Mouse (Mus musculus): ENCODE measurements around the gene Ndufc1.
"Not testable (repeated sequence)": the region's sequence is repeated elsewhere in the genome, so short reads cannot be mapped to it uniquely, and the experiment has no call there.

The Ndufc1 gene

DNA sequence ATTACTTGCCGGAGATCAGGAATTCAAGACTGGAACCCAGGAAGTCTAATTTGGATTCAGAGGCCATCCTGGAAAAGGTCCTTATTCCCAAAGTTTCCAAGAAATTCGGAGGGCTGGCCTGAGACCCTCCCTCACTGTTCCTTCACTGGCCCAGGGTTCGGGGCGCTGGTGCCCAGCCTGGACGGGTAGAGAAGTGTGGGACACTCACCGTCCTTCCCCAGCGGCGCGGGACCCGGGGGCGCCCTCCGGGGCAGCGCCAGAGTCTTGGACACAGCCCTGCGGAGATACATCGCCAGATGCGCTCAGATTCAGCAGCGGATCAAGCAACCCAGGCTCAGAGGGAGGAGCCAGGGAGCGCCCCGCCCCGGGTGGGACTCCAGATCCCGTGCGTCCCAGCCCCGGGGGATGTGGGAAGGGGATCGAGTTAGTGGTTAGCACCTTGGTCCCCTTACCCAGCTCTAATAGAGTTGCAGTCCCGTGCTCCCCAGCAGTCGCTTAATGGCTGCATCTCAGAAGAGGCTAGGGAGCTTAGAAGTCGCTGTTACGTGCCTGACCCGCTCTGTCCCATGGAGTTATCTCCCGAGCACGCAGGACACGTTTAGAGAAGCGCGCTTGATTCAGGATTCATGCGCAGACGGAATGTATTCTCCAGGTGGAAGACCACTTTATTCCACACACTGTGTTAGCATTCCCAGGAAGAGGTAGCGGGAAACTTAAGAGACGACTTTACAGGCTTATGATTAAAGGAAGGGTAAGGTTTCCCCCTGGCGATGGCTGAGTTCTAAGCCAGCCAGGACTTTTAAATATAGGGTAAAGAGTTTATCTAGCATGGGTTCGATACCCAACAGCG, 12.3 kb downstream of the Ndufc1 start, which contains the start of gene Mgarp:
TSS of gene Mgarp (minus strand) at position 520 of the 850 bp plus-strand sequence.
- no peak for DNase-seq (ENCODE audit: low read depth, low spot score)

- DNase-seq (ENCODE audit: low read depth, low spot score), result no peak
These were observed 13.2 kb downstream of the Ndufc1 start for GRCm38 (mm10) chr3:51395461-51396145.

- no peak for DNase-seq (ENCODE audit: low read depth, low spot score)
These were observed 13.9 kb downstream of the Ndufc1 start for GRCm38 (mm10) chr3:51394881-51395280.

DNA sequence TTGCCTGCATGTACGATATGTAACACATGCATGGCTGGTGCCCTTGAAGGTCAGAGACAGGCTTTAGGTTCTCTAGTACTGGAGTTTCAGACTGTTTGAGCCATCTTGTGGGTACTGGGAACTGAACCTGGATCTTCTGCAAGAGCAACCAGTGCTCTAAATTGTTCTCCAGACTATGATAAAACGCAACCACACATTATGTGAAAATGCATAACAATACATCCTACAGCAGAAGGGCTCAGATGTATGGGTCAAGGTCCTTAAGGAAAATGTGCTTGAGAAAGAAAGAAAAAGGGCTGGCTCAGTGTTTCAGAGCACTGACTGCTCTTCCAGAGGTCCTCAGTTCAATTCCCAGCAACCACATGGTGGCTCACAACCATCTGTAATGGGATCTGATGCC, 15.1 kb downstream of the Ndufc1 start:
- DNase-seq (ENCODE audit: low read depth, low spot score), result no peak

GRCm38 (mm10) chr3:51393018-51393417, 15.8 kb downstream of the Ndufc1 start:
- not testable (repeated sequence) for DNase-seq (ENCODE audit: low read depth, low spot score)

GRCm38 (mm10) chr3:51391591-51391990, 17.2 kb downstream of the Ndufc1 start:
- DNase-seq (ENCODE audit: low read depth, low spot score), result no peak

DNA sequence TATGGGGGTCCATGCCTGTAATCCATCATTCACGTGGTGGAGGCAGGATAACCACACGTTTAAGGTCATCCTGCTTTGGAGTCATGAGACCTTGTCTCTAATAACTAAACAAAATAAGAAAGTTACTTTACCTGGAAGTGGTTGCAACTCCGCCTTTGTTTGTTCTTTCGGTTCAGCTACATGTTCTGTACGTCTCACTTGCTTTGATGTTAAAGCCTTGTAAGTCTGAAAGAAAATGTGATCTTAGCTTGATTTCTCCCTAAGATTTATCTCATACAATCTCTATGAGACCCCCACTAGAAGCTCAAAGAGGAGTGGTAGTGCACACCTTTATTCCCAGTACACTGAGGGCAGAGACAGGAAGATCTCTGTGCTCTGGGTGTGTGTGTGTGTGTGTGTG, 17.7 kb downstream of the Ndufc1 start:
- DNase-seq (ENCODE audit: low read depth, low spot score), result no peak

- no peak for DNase-seq (ENCODE audit: low read depth, low spot score)
These were observed 19.9 kb downstream of the Ndufc1 start for GRCm38 (mm10) chr3:51388904-51389303.

DNA sequence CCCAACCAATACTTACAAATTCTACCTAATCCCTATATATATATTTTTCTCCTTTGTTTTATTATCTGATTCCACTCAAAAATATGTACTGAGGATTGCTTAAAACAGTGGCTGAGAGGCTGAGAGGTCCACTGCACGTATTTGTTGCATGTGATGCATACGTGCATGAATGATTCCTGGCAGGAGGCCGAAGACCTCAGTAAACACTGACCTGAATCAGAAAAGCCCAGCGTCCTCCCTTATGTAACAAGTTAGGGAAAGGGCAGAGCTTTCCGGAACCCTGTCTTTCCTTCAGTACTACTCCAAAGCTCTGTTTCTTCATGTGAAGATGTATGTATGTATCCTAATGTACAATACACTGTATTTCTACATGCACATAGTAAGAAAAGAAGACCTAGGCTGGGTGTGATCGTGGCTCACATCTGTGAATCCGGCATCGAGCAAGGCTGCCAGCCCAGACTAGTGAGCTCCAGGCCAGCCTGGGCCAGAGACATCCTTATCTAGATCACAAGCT, 20.9 kb downstream of the Ndufc1 start:
- no peak for DNase-seq (ENCODE audit: low read depth, low spot score)

- DNase-seq (ENCODE audit: low read depth, low spot score), result no peak
These were observed 21.7 kb downstream of the Ndufc1 start for GRCm38 (mm10) chr3:51387134-51387451.

DNA sequence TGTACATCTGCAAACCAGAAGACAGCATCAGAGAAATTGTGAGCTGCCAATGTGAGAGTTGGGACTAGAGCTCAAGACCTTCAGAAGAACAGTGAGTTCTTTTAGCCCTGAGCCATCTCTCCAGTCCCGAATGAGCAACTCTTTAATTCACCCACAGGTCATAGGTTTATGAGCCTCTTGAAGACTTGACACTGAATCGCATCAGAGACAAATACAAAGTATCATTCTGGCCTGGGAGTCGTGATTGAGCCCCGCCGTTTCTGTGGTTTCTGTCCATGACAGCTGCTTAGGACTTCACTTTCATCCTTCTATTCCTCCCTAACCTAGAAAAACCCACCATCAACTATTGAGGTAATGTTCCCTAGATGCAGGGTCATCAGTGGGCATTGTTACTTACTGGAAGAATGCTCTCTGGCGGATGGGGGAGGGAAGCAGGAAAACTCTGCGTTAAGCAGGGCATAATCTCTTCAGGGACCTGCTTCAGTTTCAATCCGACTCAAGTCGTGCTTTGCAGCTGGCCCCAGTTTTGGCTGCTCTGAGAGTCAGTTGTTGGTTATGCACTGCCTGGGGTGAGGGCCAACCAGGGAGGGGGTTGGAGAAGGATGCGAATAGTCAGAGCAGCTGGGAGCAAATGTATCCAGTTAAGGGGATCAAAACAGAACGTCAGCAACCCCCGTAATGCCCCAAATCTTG, 22.2 kb downstream of the Ndufc1 start:
- no peak for DNase-seq (ENCODE audit: low read depth, low spot score)

GRCm38 (mm10) chr3:51383409-51383808, 25.4 kb downstream of the Ndufc1 start:
- no peak for DNase-seq (ENCODE audit: low read depth, low spot score)

- no peak for DNase-seq (ENCODE audit: low read depth, low spot score)
These were observed 28.2 kb downstream of the Ndufc1 start for GRCm38 (mm10) chr3:51380660-51381014.

GRCm38 (mm10) chr3:51379786-51380659, 28.8 kb downstream of the Ndufc1 start:
- DNase-seq (ENCODE audit: low read depth, low spot score), result no peak

DNA sequence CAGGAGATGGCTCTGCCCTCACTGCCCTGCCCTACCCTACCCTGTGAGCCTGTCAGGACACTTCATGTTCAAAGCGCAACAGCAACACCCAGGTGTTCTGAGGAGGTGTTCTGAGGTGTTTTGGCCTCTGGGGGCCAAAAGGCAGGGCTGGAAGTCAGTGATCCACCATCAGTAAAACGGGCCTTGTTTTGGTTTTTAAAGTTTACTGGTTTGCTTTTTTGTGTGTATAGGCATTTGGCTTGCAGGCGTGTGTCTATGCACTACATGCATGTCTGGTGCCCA, 30.2 kb downstream of the Ndufc1 start:
- no peak for DNase-seq (ENCODE audit: low read depth, low spot score)

GRCm38 (mm10) chr3:51377878-51378664, 30.7 kb downstream of the Ndufc1 start:
- no peak for DNase-seq (ENCODE audit: low read depth, low spot score)

DNA sequence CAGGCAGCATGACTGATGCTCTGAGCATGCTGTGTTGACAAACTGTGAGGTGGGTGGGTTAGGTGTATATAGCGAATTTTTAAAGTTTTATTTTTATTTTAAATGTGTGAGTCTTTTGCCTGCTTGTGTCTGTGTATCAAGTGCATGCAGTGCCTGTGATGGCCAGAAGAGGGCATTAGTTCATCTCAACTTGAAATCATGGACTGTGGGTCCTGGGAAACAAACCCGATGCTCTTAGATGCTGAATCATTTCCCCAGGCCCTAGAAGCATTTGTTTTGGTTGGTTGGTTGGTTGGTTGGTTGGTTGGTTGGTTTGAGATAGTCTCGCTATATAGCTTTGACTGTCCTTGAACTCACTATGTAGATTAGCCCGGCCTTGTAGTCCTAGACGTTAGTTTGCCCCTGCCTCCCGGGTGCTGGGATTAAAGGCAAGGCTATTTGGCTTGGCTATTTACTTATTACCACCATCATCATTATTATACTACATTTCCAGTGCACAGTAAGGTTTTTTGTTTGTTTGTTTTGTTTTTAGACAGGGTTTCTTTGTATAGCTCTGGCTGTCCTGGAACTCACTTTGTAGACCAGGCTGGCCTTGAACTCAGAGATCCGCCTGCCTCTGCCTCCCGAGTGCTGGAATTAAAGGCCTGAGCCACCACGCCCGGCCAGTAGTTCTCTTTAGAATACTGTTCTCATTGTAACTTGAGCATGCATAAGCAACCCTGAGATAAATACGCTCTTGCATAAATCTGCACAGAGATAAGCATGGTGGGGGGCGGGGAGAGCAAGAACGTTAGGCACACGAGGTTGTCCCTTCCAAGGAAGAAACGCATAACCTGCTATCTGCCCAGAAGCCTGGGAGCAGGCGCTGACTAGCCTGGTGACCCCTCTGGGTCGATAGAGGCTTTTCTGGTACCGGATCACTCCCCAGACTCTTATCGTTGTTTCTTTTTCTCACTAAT, 33.2 kb downstream of the Ndufc1 start:
- no peak for DNase-seq (ENCODE audit: low read depth, low spot score)

DNA sequence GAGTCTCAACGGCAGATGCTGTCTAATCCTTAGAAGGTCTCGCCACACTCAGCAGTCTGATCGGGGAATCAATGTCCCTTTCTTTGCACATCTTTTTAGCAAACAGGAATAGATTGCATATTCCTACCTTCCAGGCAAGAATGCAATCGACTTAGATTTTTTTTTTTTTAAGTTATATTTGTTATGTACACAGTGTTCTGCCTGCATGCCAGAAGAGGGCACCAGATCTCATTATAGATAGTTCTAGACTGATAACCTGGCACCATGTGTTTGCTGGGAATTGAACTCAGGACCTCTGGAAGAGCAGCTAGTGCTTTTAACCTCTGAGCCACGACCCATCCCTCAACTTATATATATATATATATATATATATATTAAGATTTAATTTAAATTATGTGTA, 35.2 kb downstream of the Ndufc1 start:
- no peak for DNase-seq (ENCODE audit: low read depth, low spot score)

GRCm38 (mm10) chr3:51372883-51373282, 35.9 kb downstream of the Ndufc1 start:
- no peak for DNase-seq (ENCODE audit: low read depth, low spot score)

DNA sequence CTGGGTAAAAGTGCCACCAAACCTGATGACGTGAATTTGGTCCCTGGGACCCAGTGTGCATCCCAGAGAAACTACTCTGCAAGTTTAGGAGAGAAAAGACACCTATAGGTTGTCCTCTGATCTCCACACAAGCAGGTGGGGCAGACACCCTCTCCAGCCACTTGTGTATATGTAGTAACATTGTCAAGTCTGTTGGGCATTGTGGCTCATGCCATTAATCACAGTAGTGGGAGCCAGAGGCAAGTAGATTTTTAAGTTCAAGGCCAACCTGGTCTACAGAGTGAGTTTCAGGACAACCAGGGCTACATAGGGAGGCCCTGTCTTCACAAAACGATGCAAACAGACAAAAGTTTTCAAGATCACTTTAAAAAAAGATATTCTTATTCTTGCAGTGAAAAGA, 37.0 kb downstream of the Ndufc1 start:
- no peak for DNase-seq (ENCODE audit: low read depth, low spot score)
